Mouse (Mus musculus): ENCODE data around the gene Gpr162. TPM values are rescaled to one million over a fixed set of nuclear protein-coding genes. Genes with fewer than 3 reads are reported as not detected.

Gpr162 gene
- total RNA-seq, 1 experiment from 2014 or later: 0.32 TPM

GRCm38 (mm10) chr6:124884714-124885500, 21.1 kb upstream of the Gpr162 start:
- no peak for ATAC-seq (replicated peaks; ENCODE audit: low read depth, poor library complexity, severe bottlenecking)

GRCm38 (mm10) chr6:124883351-124883750, 19.6 kb upstream of the Gpr162 start:
- ATAC-seq (replicated peaks; ENCODE audit: low read depth, poor library complexity, severe bottlenecking): no peak

- ATAC-seq (replicated peaks; ENCODE audit: low read depth, poor library complexity, severe bottlenecking): no peak
Measured at GRCm38 (mm10) chr6:124881821-124882220, 18.0 kb upstream of the Gpr162 start.

GRCm38 (mm10) chr6:124879390-124879789, 15.6 kb upstream of the Gpr162 start:
- ATAC-seq (replicated peaks; ENCODE audit: low read depth, poor library complexity, severe bottlenecking): no peak

GRCm38 (mm10) chr6:124874348-124874747, 10.6 kb upstream of the Gpr162 start:
- 0 out of 2 replicates have a peak, but pooled peaks have one; percentile 39 for ATAC-seq (replicated peaks; ENCODE audit: low read depth, poor library complexity, severe bottlenecking)

GRCm38 (mm10) chr6:124866560-124866959, 2.8 kb upstream of the Gpr162 start:
- no peak for ATAC-seq (replicated peaks; ENCODE audit: low read depth, poor library complexity, severe bottlenecking)

- no peak for ATAC-seq (replicated peaks; ENCODE audit: low read depth, poor library complexity, severe bottlenecking)
Measured at GRCm38 (mm10) chr6:124865766-124866362, 2.1 kb upstream of the Gpr162 start.

- no peak for ATAC-seq (replicated peaks; ENCODE audit: low read depth, poor library complexity, severe bottlenecking)
Measured at GRCm38 (mm10) chr6:124863125-124863657, 592 bp downstream of the Gpr162 start.

- no peak for ATAC-seq (replicated peaks; ENCODE audit: low read depth, poor library complexity, severe bottlenecking)
Measured at GRCm38 (mm10) chr6:124862406-124863124, 1.2 kb downstream of the Gpr162 start.

GRCm38 (mm10) chr6:124861802-124862201, 2.0 kb downstream of the Gpr162 start:
- no peak for ATAC-seq (replicated peaks; ENCODE audit: low read depth, poor library complexity, severe bottlenecking)

- ATAC-seq (replicated peaks; ENCODE audit: low read depth, poor library complexity, severe bottlenecking): no peak
Measured at GRCm38 (mm10) chr6:124861266-124861665, 2.5 kb downstream of the Gpr162 start.

- no peak for ATAC-seq (replicated peaks; ENCODE audit: low read depth, poor library complexity, severe bottlenecking)
Measured at GRCm38 (mm10) chr6:124860511-124860910, 3.3 kb downstream of the Gpr162 start.

- ATAC-seq (replicated peaks; ENCODE audit: low read depth, poor library complexity, severe bottlenecking): peak; percentile 65
Measured at GRCm38 (mm10) chr6:124859725-124860124, 4.1 kb downstream of the Gpr162 start.

- no peak for ATAC-seq (replicated peaks; ENCODE audit: low read depth, poor library complexity, severe bottlenecking)
Measured at GRCm38 (mm10) chr6:124858561-124859318, 5.0 kb downstream of the Gpr162 start.

- ATAC-seq (replicated peaks; ENCODE audit: low read depth, poor library complexity, severe bottlenecking): no peak
Measured at GRCm38 (mm10) chr6:124857840-124858530, 5.8 kb downstream of the Gpr162 start.

- ATAC-seq (replicated peaks; ENCODE audit: low read depth, poor library complexity, severe bottlenecking): peak; percentile 82
Measured at GRCm38 (mm10) chr6:124856916-124857839, 6.6 kb downstream of the Gpr162 start, which contains the start of gene P3h3. Gene P3h3, minus strand, starts transcription at chr6:124857752.

GRCm38 (mm10) chr6:124856321-124856720, 7.5 kb downstream of the Gpr162 start:
- ATAC-seq (replicated peaks; ENCODE audit: low read depth, poor library complexity, severe bottlenecking): no peak

- no peak for ATAC-seq (replicated peaks; ENCODE audit: low read depth, poor library complexity, severe bottlenecking)
Measured at GRCm38 (mm10) chr6:124854647-124855046, 9.1 kb downstream of the Gpr162 start.
